Mouse (Mus musculus) A20 (cell line): Measurements from ENCODE around the gene Zfp451.

Experiments used
- DNase-seq: peaks from one replicate; pipeline ENCODE4 v3.0.0-alpha.2; 2011; ENCODE audit warnings: low read depth, low spot score

Zfp451 gene

GRCm38 (mm10) chr1:33719733-33720225, 94.6 kb downstream of the Zfp451 start, which contains the start of gene Rab23:
TSS of gene Rab23 (plus strand) at chr1:33719887.
- peak; percentile 92 for DNase-seq

- no peak for DNase-seq
Observed at GRCm38 (mm10) chr1:33717636-33718035, 96.8 kb downstream of the Zfp451 start.

DNA sequence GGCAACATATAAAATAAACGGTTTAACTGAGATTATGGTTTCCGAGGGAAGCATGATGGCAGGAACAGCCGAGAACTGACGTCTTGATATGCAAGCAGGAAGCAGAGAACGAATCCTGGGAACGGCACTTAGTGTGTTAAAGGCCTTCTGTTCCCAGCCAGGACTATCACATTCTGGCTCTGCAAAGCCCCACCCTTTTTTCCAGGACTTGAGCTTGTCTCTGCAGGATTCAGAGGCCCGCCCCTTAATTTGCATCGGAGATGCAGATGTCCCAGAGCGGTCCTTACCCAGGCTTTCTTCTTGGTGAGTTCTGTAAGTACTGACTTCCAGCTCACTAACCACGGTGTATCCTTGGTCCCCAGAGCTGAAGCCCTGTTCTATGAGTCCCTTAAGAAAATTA, 99.6 kb downstream of the Zfp451 start:
- DNase-seq, result no peak

DNA sequence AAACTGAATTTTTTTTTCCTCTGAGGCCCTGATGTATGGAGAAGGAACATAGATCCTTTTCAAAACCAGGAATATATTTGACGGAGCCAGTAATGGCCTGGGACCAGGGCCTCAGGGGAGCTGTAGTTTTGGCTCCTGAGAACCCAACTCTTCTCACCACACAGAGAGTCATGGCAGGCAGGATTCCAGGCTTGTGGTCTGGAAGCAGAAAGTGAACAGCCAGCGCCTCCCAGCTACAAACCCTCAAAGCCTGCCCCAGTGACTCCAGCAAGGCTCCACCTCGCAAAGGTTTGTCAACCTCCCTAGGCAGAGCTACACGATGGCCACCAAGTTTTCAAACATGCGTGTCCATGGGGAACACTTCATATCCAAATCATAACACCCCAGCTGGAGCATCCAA, 102.4 kb downstream of the Zfp451 start:
- no peak for DNase-seq
